Mouse (Mus musculus) myocyte (in vitro differentiated cells): ENCODE results near the gene Cblc. TPM values are rescaled to one million over a fixed set of nuclear protein-coding genes. Genes with fewer than 3 reads are reported as not detected.
A peak's percentile ranks its signal among the peaks of the same experiment; 100 is the strongest.

Source experiments
- H3K27me3 ChIP-seq: one replicate; pipeline ENCODE4 v1.6.1; 2011; ENCODE audit not compliant: control insufficient read depth, insufficient read depth, insufficient read length
- H3K36me3 ChIP-seq: one replicate; pipeline ENCODE4 v1.6.1; 2011; ENCODE audit not compliant: control insufficient read depth, insufficient read depth
- H3K4me2 ChIP-seq: one replicate; pipeline ENCODE4 v1.6.1; 2011; ENCODE audit warnings: low read depth, control low read depth
- H3K4me3 ChIP-seq: one replicate; pipeline ENCODE4 v1.5.1; 2011; ENCODE audit warnings: mild to moderate bottlenecking, control low read depth, moderate library complexity
- H3K79me2 ChIP-seq: one replicate; pipeline ENCODE4 v1.6.1; 2011; ENCODE audit not compliant: control insufficient read depth, insufficient read depth
- H3ac ChIP-seq: one replicate; pipeline ENCODE4 v1.6.1; 2011; ENCODE audit not compliant: control insufficient read depth, insufficient read length
- CEBPB ChIP-seq: IDR thresholded peaks from 2 replicates; pipeline ENCODE4 v1.6.1; 2011; ENCODE audit warnings: mild to moderate bottlenecking, moderate library complexity; ENCODE audit not compliant: poor library complexity, insufficient read depth, severe bottlenecking
- E2F4 ChIP-seq: IDR thresholded peaks from one replicate; pipeline ENCODE4 v1.6.1; 2011; ENCODE audit warnings: mild to moderate bottlenecking, control low read depth, moderate library complexity; ENCODE audit not compliant: insufficient read depth
- MAX ChIP-seq: IDR thresholded peaks from one replicate; pipeline ENCODE4 v1.6.1; 2011; ENCODE audit warnings: low read depth, mild to moderate bottlenecking, control low read depth
- MYOD1 ChIP-seq, 3 experiments: IDR thresholded peaks; one replicate each; pipeline ENCODE4 v1.6.1; 2011; ENCODE audit warnings: control low read depth in 2 of 3, low read depth in 2 of 3, mild to moderate bottlenecking in 2 of 3, moderate library complexity in 1 of 3; ENCODE audit not compliant: insufficient read length in 2 of 3, control insufficient read depth in 1 of 3
- MYOG ChIP-seq, 3 experiments: IDR thresholded peaks; one replicate each; pipeline ENCODE4 v1.6.1; 2011; ENCODE audit warnings: control low read depth in 2 of 3, low read depth in 2 of 3, mild to moderate bottlenecking in 2 of 3; ENCODE audit not compliant: insufficient read length in 2 of 3, control insufficient read depth in 1 of 3, insufficient read depth in 1 of 3
- POLR2A ChIP-seq: IDR thresholded peaks from one replicate; pipeline ENCODE4 v1.6.1; 2011; ENCODE audit warnings: low read depth, mild to moderate bottlenecking, control low read depth, moderate library complexity; ENCODE audit not compliant: insufficient read length
- POLR2AphosphoS2 ChIP-seq: IDR thresholded peaks from one replicate; pipeline ENCODE4 v1.6.1; 2011; ENCODE audit warnings: low read depth, control low read depth; ENCODE audit not compliant: insufficient read length
- REST ChIP-seq: IDR thresholded peaks from one replicate; pipeline ENCODE4 v1.6.1; 2011; ENCODE audit warnings: mild to moderate bottlenecking, control low read depth, moderate library complexity; ENCODE audit not compliant: insufficient read depth, insufficient read length
- SRF ChIP-seq: IDR thresholded peaks from one replicate; pipeline ENCODE4 v1.6.1; 2011; ENCODE audit warnings: low read depth; ENCODE audit not compliant: control insufficient read depth, insufficient read length
- TCF12 ChIP-seq: IDR thresholded peaks from one replicate; pipeline ENCODE4 v1.6.1; 2011; ENCODE audit warnings: mild to moderate bottlenecking, control low read depth; ENCODE audit not compliant: poor library complexity, insufficient read depth, severe bottlenecking
- TCF3 ChIP-seq: IDR thresholded peaks from one replicate; pipeline ENCODE4 v1.6.1; 2011; ENCODE audit warnings: low read depth, control low read depth; ENCODE audit not compliant: insufficient read length
- USF1 ChIP-seq: IDR thresholded peaks from one replicate; pipeline ENCODE4 v1.6.1; 2011; ENCODE audit warnings: low read depth, mild to moderate bottlenecking, control low read depth, moderate library complexity
- polyA plus RNA-seq: library from polyadenylated mRNA; unstranded; fragments of >200 nt; fragmentation: generic; extraction: Trizol; gene quantifications from one replicate; pipeline ENCODE4 v1.2.1, GENCODE M21; 2012; ENCODE audit warnings: missing spikeins

Cblc gene
- polyA plus RNA-seq, 1 experiment = 0.90 TPM

- Histone ChIP-seq H3ac (no peak overlapping the region), H3K4me3 (no peak overlapping the region), H3K36me3 (no peaks in the 10 kb centered on the region), H3K4me2 (peak overlapping the region; percentile 64), H3K79me2 (no peaks in the 10 kb centered on the region), H3K27me3 (peaks cover 6% of the 10 kb centered on the region)
- TF ChIP-seq CEBPB (no peak), TCF3 (no peak), REST (no peak), TCF12 (no peak), SRF (no peak), USF1 (no peak)
Measured at GRCm38 (mm10) chr7:19789904-19790347, 6.7 kb downstream of the Cblc start.

DNA sequence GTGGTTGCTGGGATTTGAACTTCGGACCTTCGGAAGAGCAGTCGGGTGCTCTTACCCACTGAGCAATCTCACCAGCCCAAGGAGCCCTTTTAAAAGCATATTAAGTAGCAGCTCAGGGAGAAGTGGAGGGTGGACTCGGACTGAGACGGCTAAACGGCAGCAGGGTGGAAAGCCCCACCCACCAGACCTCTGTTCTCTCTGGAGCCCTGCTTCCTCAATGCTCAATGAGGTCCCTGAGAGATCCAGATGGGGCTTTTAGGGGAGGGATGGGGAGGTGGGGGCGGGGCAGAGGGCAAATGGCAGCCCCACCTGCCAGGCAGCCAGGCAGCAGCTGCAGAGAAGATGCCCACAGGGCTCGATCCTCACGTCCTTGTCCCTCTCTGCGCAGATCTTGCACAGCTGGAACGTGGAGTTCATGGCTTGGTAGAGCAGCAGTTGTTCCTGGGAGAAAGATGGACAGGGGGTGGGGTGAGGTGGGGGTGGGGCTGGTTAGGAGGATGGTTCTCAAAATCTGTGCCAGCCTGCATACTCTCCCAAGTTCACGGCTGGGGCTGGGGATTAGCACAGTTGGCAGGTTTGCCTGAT lies 10.6 kb downstream of the Cblc start:
- TF ChIP-seq MYOG (IDR thresholded peaks at IDR 0.05; ENCODE audit: control insufficient read depth in 1 of 3, insufficient read depth in 1 of 3, insufficient read length in 2 of 3, low read depth in 2 of 3) = peak; percentile 5 to 88 (median 83)
- TF ChIP-seq TCF12 = no peak
- TF ChIP-seq REST = no peak
- no peak for TF ChIP-seq USF1
- no peak for TF ChIP-seq POLR2AphosphoS2
- TF ChIP-seq POLR2A = no peak
- TF ChIP-seq CEBPB = no peak
- peak in 2 of 3 experiments; percentile 72 to 78 for TF ChIP-seq MYOD1 (IDR thresholded peaks at IDR 0.05; ENCODE audit: control insufficient read depth in 1 of 3, insufficient read length in 2 of 3, low read depth in 2 of 3)
- TF ChIP-seq MAX = no peak
- TF ChIP-seq SRF = no peak
- TF ChIP-seq TCF3 = peak; percentile 31
- no peak for TF ChIP-seq E2F4

GRCm38 (mm10) chr7:19784764-19785535 lies 11.7 kb downstream of the Cblc start:
- no peak for TF ChIP-seq POLR2A
- no peak for TF ChIP-seq USF1
- no peak for TF ChIP-seq MYOD1 (IDR thresholded peaks at IDR 0.05; ENCODE audit: control insufficient read depth in 1 of 3, insufficient read length in 2 of 3, low read depth in 2 of 3)
- no peak for TF ChIP-seq MAX
- peak in 1 of 3 experiments; percentile 48 for TF ChIP-seq MYOG (IDR thresholded peaks at IDR 0.05; ENCODE audit: control insufficient read depth in 1 of 3, insufficient read depth in 1 of 3, insufficient read length in 2 of 3, low read depth in 2 of 3)
- TF ChIP-seq TCF3 = no peak
- Histone ChIP-seq H3K79me2 (no peaks in the 10 kb centered on the region), H3ac (no peak overlapping the region), H3K36me3 (no peaks in the 10 kb centered on the region), H3K4me2 (peak overlapping the region; percentile 2), H3K4me3 (no peak overlapping the region), H3K27me3 (no peaks in the 10 kb centered on the region)

More for the DNA sequence above, 10.6 kb downstream of the Cblc start:
- no peaks in the 10 kb centered on the region for H3K79me2 ChIP-seq
- H3K36me3 ChIP-seq = no peaks in the 10 kb centered on the region
- no peaks in the 10 kb centered on the region for H3K27me3 ChIP-seq
- no peak overlapping the region for H3ac ChIP-seq
- H3K4me2 ChIP-seq = no peak overlapping the region
- H3K4me3 ChIP-seq = no peak overlapping the region

GRCm38 (mm10) chr7:19783630-19784029 lies 13.0 kb downstream of the Cblc start:
- TF ChIP-seq REST (no peak), MAX (no peak), MYOG (IDR thresholded peaks at IDR 0.05; ENCODE audit: control insufficient read depth in 1 of 3, insufficient read depth in 1 of 3, insufficient read length in 2 of 3, low read depth in 2 of 3) (peak in 1 of 3 experiments; percentile 32), POLR2AphosphoS2 (no peak), MYOD1 (IDR thresholded peaks at IDR 0.05; ENCODE audit: control insufficient read depth in 1 of 3, insufficient read length in 2 of 3, low read depth in 2 of 3) (peak in 2 of 3 experiments; percentile 3 to 17)
- H3ac ChIP-seq = no peak overlapping the region

DNA sequence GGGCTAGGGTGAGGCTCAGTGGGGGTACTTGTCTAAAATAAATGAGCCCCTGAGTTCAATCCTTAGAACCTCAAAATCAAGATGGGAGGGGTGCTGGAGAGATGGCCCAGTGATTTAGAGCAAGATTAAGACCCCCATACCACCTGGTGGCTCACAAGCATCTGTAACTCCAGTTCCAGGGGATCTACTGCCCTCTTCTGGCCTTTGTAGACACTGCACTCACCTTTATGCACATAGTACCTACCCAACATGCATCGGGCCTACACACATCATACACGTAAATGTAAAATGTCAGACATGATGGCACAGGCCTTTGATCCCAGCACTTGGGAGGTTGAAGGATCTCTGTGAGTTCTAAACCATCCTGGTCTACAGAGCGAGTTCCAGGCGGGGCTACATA lies 14.0 kb downstream of the Cblc start:
- no peaks in the 10 kb centered on the region for H3K36me3 ChIP-seq
- no peaks in the 10 kb centered on the region for H3K27me3 ChIP-seq
- H3ac ChIP-seq = no peak overlapping the region
- TF ChIP-seq SRF = no peak
- TF ChIP-seq TCF12 = no peak
- TF ChIP-seq TCF3 = no peak
- no peak for TF ChIP-seq POLR2AphosphoS2
- no peak for TF ChIP-seq MYOD1 (IDR thresholded peaks at IDR 0.05; ENCODE audit: control insufficient read depth in 1 of 3, insufficient read length in 2 of 3, low read depth in 2 of 3)
- TF ChIP-seq MYOG (IDR thresholded peaks at IDR 0.05; ENCODE audit: control insufficient read depth in 1 of 3, insufficient read depth in 1 of 3, insufficient read length in 2 of 3, low read depth in 2 of 3) = no peak
- no peak for TF ChIP-seq CEBPB
- TF ChIP-seq E2F4 = no peak
- TF ChIP-seq POLR2A = no peak
- no peak for TF ChIP-seq USF1
- TF ChIP-seq REST = no peak
- no peak for TF ChIP-seq MAX
- H3K4me3 ChIP-seq = no peak overlapping the region
- H3K4me2 ChIP-seq = no peak overlapping the region
- H3K79me2 ChIP-seq = no peaks in the 10 kb centered on the region

More at GRCm38 (mm10) chr7:19783630-19784029, 13.0 kb downstream of the Cblc start:
- Histone ChIP-seq H3K27me3 (no peaks in the 10 kb centered on the region), H3K4me2 (peak overlapping the region; percentile 24), H3K79me2 (no peaks in the 10 kb centered on the region), H3K4me3 (no peak overlapping the region), H3K36me3 (no peaks in the 10 kb centered on the region)
